Mouse (Mus musculus) brain, embryonic 14.5 days (tissue): ENCODE results near the gene Lyrm1.

Experiments
- CTCF ChIP-seq: fragments of 200-500 bp; IDR thresholded peaks from 2 replicates; pipeline ENCODE4 v1.5.1; 2012; ENCODE audit warnings: inconsistent platforms, mild to moderate bottlenecking, moderate library complexity, borderline replicate concordance; ENCODE audit not compliant: insufficient read depth, insufficient read length; ENCODE audit errors: extremely low read depth
- POLR2A ChIP-seq: fragments of 200-500 bp; IDR thresholded peaks from 2 replicates; pipeline ENCODE4 v1.6.1; 2012; ENCODE audit warnings: mild to moderate bottlenecking, inconsistent platforms, borderline replicate concordance; ENCODE audit not compliant: poor library complexity, insufficient read depth, insufficient read length, severe bottlenecking; ENCODE audit errors: extremely low read depth

- TF ChIP-seq POLR2A (no peak), CTCF (no peak)
These were observed 29.5 kb upstream of the Lyrm1 start for GRCm38 (mm10) chr7:119866136-119866535.
